Mouse (Mus musculus): ENCODE results near the gene Pdcd4. TPM values are rescaled to one million over a fixed set of nuclear protein-coding genes. Genes with fewer than 3 reads are reported as not detected.

The Pdcd4 gene
- polyA plus RNA-seq, 1 experiment from 2014 or later, result 61.9 TPM

Other genes with a start within 250 kb of the Pdcd4 start
- 0.73 and 1.0 TPM in 2 replicates for gene Rbm20, start 214.9 kb upstream of the Pdcd4 start, polyA plus RNA-seq (2014; fragmentation: Nextera tagmentation; extraction: Ambion mirVana)
- gene Shoc2, start 52.1 kb downstream of the Pdcd4 start, polyA plus RNA-seq (2014; fragmentation: Nextera tagmentation; extraction: Ambion mirVana), result 78.6 and 88.5 TPM in 2 replicates
- gene Bbip1, start 52.4 kb downstream of the Pdcd4 start, polyA plus RNA-seq (2014; fragmentation: Nextera tagmentation; extraction: Ambion mirVana), result 147 and 148 TPM in 2 replicates
- gene Adra2a, start 151.9 kb downstream of the Pdcd4 start, polyA plus RNA-seq (2014; fragmentation: Nextera tagmentation; extraction: Ambion mirVana), result 1.3 and 1.4 TPM in 2 replicates